Mouse (Mus musculus): ENCODE results near the gene Shc3.
A peak's percentile ranks its signal among the peaks of the same experiment; 100 is the strongest.

The Shc3 gene

DNA sequence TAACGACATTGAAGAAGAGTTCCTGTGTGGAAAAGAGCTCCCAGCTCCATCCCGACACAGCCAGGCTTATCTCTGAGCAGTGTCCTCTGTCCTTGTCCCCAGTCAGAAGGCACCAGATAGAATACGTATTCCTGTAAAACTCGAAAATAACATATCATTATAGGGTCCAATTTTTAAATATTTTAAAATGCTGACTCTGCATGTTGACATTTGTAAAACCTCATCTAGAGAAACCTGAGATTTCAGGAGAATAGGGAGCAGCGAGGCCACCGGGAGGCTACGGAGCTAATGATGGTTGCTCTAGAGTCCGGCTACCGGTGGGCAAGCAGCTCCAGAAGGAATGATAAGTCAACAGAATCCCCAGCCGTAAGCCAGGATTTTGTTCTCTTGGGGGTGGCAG is 92.2 kb downstream of the Shc3 start:
- DNase-seq: no peak

GRCm38 (mm10) chr13:51468697-51469250 is 100.4 kb downstream of the Shc3 start:
- no peak for DNase-seq

DNA sequence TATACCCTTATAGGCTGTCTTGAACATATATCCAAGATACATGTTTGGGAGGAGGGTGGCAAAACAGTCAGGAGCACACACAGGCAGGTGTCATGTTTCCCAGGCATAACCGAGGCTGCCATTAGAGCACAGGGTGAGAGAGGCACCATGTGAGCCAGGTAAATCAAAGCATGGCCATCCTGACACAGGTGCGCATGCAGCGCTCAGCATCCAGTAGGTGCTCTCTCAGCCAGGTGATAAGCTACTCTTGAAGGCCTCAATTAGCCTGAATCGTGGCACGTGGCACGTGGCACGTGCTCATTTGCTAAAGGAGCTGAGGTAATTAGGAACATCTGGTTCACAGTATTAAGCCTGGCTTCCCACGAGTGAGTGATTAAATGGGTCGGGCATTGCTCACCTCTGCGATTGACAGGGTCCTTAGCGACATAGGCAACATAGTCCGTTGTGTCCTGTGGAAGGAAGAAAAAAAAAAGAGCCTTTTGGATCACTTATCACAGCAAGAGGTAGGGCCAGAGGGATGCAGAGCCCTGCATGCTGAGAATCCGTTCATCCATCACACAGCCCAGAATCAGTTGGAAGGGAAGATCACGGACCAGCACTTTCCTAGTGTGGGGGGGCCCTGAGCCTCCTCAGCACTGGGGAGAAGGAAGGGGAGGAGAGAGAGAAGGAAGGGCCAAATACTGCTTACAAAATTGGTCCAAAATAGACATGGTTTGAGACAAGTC is 102.9 kb downstream of the Shc3 start:
- no peak for DNase-seq

DNA sequence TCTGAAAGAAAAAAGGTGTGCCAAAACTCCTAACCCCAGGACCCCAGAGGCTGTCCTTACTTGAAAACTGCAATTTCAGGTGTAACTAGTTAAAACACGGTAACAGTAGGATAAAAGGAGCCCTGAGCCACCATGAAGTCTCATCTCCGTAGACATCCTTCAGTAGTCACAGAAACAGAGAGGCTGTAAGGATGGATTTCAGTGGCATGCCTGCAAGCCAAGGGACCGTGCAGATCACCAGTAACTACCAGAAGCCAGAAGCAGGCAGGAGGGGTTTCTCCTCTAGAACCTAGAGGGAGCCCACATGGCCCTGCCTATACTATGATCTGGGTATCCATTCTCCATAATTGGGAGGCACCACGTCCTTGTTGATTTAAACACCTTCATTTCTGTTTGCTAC is 104.9 kb downstream of the Shc3 start:
- no peak for DNase-seq

DNA sequence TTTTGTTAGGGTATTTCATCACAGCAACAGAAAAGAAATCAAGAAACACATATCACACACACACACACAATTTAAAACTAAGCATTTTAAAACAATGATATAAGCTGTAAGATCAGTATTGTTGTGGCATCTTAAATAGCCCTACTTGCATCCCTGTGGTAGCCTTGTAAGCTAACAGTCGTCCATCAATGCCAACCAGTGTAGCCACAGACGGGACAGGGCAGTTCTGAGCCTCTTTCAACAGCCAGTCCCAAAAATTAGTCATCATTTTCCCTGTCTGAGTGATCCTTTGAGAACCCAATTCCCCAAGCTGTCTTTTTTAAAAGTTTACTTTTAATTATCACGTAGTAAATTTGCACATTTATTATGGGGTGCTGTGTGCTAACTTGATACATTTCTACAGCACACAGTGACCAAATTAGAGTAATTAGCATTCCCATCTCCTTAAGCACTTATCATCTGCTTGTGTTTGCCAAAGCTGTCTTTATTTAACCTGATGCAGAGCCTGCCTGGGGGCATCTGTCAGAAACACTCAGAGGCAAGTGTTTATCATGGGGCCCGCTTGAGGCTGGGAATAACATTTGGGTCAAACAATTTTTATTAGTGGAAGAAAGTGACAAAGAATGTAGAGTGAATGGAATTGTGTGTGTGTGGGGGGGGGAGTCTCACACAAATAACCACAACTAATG is 112.9 kb downstream of the Shc3 start:
- no peak for DNase-seq

GRCm38 (mm10) chr13:51446550-51446949 is 122.7 kb downstream of the Shc3 start:
- DNase-seq: no peak

GRCm38 (mm10) chr13:51442922-51443321 is 126.3 kb downstream of the Shc3 start:
- no peak for DNase-seq

DNA sequence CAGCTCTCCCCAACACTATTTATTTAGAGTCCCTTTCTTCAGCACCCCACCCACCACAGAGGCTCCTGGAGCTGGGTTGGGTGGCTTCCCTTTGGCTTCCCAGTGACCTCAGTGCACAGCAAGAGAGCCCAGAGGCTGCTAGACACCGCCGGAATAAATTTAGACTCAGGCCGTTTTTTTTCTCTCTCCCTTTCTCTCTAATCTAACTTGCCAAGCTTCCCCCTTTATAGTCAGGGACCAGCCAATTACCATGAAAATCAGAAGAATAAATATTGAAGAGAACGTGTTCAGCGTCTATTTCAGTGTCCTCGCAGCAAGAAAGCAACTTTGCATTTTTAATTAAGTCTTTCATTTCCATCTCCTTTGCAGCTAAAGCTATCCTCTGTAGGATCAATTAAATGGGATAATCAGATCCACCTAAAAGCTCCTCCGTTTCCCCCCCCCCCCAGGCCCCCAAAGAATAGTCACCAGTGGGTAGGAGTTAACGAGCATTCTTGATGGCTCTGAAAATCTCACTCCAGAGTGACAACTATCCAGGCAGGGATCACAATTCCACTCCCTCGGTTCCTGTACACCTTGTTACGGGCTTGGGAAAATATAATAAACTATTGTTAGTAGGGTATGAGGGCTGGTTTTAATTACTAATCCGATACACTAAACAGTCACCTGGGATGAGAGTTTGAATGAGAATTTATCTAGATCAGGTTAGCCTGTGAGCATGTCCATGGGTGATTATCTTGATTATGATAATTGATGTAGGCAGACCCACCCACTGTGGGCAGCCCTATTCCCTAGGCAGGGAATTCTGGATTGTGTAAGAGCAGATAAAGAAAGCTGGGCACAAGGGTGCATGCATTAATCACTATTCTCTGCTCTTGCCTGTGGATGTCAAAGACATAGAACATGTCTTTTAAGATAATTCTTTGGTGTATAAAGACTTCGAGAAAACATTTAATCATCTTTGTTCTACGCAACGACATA is 131.8 kb downstream of the Shc3 start:
- no peak for DNase-seq

DNA sequence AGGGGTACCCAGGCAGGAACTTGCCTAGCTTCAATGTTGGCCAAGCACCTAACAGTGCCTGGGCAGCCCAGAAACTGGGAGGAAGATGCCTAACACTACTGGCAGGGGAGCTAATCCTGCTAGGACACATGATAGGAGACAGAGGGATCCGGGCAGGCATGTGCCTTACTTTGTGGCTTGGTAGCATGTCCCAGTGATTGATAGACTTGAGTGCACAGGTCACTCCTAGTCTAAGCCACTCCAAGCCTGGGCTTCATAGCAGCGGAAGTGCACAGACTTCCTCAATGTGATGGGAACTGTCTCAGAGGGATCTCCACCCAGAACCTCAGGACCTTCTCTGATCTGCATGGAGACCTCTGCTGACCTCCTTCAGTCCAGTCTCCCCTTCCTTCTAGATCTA is 134.1 kb downstream of the Shc3 start:
- no peak for DNase-seq

DNA sequence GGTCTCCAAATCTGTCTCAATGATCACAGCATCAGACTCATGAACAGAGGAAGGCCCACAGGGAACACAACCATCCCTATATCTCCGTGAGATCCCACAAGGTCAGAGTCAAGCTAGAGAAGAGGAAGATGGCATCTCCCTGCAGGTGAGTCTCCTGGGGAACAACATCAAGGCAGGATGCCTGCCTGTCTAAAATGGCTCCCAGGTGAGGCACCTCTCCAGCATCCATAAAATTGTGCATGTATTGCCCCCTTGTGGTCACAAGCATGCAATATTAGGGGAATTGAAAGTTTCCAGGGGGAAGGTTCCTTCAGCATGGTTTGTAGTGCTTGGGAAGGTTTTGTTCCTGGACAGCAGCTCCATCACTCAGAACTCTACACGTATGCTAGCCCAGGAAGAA is 134.8 kb downstream of the Shc3 start:
- DNase-seq: no peak

- no peak for DNase-seq
These were observed 135.8 kb downstream of the Shc3 start for GRCm38 (mm10) chr13:51433371-51433770.

- no peak for DNase-seq
These were observed 143.4 kb downstream of the Shc3 start for GRCm38 (mm10) chr13:51425662-51426443.

GRCm38 (mm10) chr13:51424647-51425046 is 144.6 kb downstream of the Shc3 start:
- DNase-seq: peak; percentile 79

- DNase-seq: no peak
These were observed 145.6 kb downstream of the Shc3 start for GRCm38 (mm10) chr13:51423647-51424046.

DNA sequence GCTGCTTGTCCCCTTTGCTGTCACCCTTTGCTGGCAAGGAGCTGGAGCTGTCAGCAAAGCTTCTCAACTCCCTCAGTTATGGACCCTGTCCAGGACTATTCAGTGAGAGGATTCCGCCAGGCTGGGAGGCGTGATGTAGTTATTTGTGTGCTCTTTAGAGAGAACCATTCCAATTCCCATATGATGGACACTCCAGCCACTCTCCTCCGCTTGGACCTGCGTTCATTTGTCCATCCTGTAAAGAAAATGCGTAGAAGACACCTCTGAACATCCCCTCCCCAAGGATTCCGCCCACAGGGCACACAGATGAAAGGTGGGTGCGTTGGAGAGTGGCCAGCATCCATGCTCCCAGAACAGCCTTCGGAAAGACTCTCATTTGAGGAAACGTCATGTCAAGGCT is 148.4 kb downstream of the Shc3 start:
- DNase-seq: no peak

GRCm38 (mm10) chr13:51419501-51419900 is 149.7 kb downstream of the Shc3 start:
- no peak for DNase-seq

- DNase-seq: no peak
These were observed 150.2 kb downstream of the Shc3 start for GRCm38 (mm10) chr13:51418942-51419451.

DNA sequence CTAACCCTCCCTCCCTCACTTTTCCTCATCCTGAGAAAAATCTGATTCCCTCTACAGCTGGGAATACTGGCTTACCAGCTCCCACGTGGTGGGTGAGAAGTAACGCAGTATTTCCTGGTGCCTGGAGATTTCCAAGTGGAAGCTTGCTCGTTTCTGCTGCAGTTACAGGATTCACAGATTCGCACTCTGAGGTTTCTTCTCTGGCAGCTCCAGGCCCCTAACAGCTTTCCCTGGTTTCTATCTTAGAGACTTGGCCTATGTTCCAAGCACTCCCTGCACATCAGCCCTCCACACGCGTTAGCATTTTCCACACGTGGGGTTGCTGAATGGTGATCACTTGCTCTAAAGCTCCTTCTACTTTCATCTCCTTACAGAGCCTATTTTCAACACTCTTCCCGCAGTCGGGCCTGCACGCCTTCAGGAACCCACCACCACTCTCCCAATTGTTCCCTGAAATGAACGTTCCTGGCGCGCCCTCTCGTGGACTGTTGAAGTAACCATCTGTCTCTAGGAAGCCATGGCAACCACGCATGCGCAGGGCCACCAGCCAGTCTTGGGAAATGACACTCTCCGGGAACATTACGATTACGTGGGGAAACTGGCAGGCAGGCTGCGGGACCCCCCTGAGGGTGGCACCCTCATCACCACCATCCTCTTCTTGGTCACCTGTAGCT is 150.8 kb downstream of the Shc3 start:
- DNase-seq: peak; percentile 95

DNA sequence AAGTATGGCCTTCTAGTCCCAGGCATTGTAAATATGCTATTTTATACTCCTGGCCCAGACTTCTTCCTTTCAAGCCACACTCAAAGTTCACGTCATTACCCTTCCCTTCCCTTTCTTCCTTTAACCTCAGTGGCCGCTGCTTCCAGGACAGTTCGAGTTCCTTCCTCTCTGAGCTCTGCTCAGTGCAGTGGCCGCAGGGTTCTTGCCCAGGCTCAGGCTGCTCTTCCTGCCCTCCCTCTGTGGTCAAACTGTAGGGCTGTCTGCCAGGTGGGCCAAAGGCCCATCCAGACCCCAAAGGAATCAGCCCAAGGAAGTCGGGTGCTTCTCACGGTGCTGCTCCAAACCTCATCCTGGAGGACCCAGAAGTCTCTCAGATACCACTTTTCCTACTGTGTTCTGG is 151.4 kb downstream of the Shc3 start:
- DNase-seq: no peak

- no peak for DNase-seq
These were observed 152.5 kb downstream of the Shc3 start for GRCm38 (mm10) chr13:51416727-51417126.

GRCm38 (mm10) chr13:51413461-51413860 is 155.8 kb downstream of the Shc3 start:
- peak; percentile 26 for DNase-seq
